Mouse (Mus musculus) forelimb bud, embryonic 11.5 days (tissue): ENCODE measurements around the gene Mfsd4b3.
"Not testable (repeated sequence)": the region's sequence is repeated elsewhere in the genome, so short reads cannot be mapped to it uniquely, and the experiment has no call there.

Source experiments
- DNase-seq: peaks from one replicate; pipeline ENCODE4 v3.0.0-alpha.2; 2012; ENCODE audit warnings: low read depth, low spot score

Gene Mfsd4b3

GRCm38 (mm10) chr10:39924556-39924955 lies 35.4 kb downstream of the Mfsd4b3 start:
- DNase-seq: not testable (repeated sequence)

GRCm38 (mm10) chr10:39912616-39913015 lies 47.3 kb downstream of the Mfsd4b3 start:
- DNase-seq: no peak

- DNase-seq: no peak
These were observed 51.0 kb downstream of the Mfsd4b3 start for GRCm38 (mm10) chr10:39908768-39909441.

GRCm38 (mm10) chr10:39906799-39907658 lies 52.9 kb downstream of the Mfsd4b3 start:
- DNase-seq: no peak

- no peak for DNase-seq
These were observed 55.8 kb downstream of the Mfsd4b3 start for GRCm38 (mm10) chr10:39904191-39904590.

GRCm38 (mm10) chr10:39898874-39899371 lies 61.0 kb downstream of the Mfsd4b3 start, which contains the start of gene Mfsd4b4:
TSS of gene Mfsd4b4 (minus strand) at chr10:39899238.
- DNase-seq: peak; percentile 90
